Mouse (Mus musculus): ENCODE results near the gene Rpl19. TPM values are rescaled to one million over a fixed set of nuclear protein-coding genes. Genes with fewer than 3 reads are reported as not detected.

Gene Rpl19
- total and polyA plus RNA-seq, 2 experiments from 2014 or later: 462 to 673 TPM

DNA sequence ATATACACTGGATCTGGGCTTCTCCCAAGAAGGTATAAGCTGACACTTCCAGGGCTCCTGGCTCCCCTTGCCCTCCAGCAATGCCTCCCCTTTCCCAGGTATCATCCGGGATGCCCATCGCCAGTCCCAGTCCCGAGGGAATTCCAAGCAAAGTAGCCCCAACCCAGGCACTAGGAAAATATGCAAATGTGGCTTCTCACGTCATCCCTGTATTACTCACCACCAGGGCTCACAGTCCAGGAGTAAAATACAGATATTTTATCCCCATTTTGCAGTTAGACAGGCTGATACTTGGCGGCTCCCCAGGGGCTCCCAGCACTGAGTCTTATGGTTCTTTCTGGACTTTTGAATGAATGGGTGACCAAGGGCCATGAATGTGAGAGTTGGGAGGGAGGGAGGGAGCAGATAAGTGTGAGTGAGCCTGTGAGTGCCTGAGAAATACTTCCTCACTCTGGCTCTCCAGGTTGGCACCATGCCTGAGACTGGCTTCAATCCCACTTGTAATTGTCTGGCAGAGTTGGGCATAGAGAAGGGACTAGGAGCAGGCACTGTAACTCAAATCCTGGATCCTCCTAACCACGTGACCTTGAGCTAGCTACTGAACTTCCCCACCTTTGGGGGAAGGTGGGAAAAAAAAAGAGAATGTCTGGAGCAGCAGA, 35.5 kb downstream of the Rpl19 start:
- H3K4me2 ChIP-seq (ENCODE audit: low read depth, low read length): no peak overlapping the region
- no peaks in the 10 kb centered on the region for H3K9me3 ChIP-seq (ENCODE audit: low read length)
- WGBS: 51% methylated on average over 6 of the region's 6 CpGs
- no peak for ATAC-seq
- DNase-seq (ENCODE audit: low spot score): peak; percentile 56
- no peak for TF ChIP-seq CTCF (IDR thresholded peaks at IDR 0.05; ENCODE audit: low read depth)
- H3K27ac ChIP-seq: no peak overlapping the region
- H3K27me3 ChIP-seq (ENCODE audit: insufficient read depth, low read length): no peaks in the 10 kb centered on the region
- peaks cover 8% of the 10 kb centered on the region for H3K4me1 ChIP-seq (ENCODE audit: insufficient read depth, low read length)
- no peaks in the 10 kb centered on the region for H3K36me3 ChIP-seq (ENCODE audit: insufficient read depth, low read length)
- H3K4me3 ChIP-seq (ENCODE audit: low read length): no peak overlapping the region
- no peak overlapping the region for H3K9ac ChIP-seq (replicated peaks; ENCODE audit: low read length)

DNA sequence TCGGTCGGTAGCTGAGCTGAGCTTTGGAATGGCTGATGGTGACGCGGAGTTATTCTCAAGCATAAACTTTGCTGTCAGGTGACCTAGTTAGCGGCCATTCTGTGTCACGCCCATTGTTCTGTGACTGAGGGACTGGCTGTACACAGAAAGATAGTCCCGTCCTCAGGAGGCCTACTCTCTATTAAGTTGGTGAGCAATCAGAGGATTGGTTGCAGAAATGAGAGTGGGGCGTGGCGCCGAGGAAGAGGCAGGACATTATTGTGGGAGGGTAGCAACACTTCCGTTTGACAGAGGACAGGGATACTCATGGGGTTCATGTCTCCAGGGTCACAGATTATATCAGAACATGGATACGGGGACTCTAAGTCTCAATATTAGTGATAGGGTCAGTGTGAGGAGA, 39.7 kb downstream of the Rpl19 start:
- no peak overlapping the region for H3K4me3 ChIP-seq (ENCODE audit: low read length)
- DNase-seq (ENCODE audit: low spot score): no peak
- no peaks in the 10 kb centered on the region for H3K27me3 ChIP-seq (ENCODE audit: insufficient read depth, low read length)
- H3K9me3 ChIP-seq (ENCODE audit: low read length): no peaks in the 10 kb centered on the region
- H3K27ac ChIP-seq: no peak overlapping the region
- TF ChIP-seq CTCF (IDR thresholded peaks at IDR 0.05; ENCODE audit: low read depth): no peak
- no peaks in the 10 kb centered on the region for H3K4me1 ChIP-seq (ENCODE audit: insufficient read depth, low read length)
- H3K9ac ChIP-seq (replicated peaks; ENCODE audit: low read length): no peak overlapping the region
- no peaks in the 10 kb centered on the region for H3K36me3 ChIP-seq (ENCODE audit: insufficient read depth, low read length)
- 93% methylated on average over 12 of the region's 12 CpGs for whole genome bisulfite sequencing
- ATAC-seq: no peak
- H3K4me2 ChIP-seq (ENCODE audit: low read depth, low read length): no peak overlapping the region

DNA sequence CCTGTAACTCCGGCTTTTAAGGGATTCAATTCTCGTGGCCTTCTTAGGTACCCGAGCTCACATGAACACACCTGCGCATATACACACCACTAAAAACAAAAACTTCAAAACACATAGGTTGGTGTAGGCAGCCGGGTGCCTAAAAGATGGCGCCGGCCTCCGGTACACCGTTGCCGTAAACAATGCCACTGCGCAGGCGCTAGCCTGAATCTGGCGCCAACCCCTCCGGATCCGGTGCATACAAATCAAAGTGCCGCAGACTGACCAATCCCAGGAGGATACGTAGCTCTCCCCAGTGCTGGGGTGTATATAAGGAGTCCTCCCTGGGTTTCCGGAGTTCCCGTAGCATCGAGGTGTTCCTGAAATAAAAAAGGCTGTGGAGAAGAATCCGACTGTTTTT, 40.7 kb downstream of the Rpl19 start:
- Histone ChIP-seq H3K9ac (replicated peaks; ENCODE audit: low read length) (no peak overlapping the region), H3K4me2 (ENCODE audit: low read depth, low read length) (no peak overlapping the region), H3K27me3 (ENCODE audit: insufficient read depth, low read length) (no peaks in the 10 kb centered on the region), H3K9me3 (ENCODE audit: low read length) (no peaks in the 10 kb centered on the region), H3K4me1 (ENCODE audit: insufficient read depth, low read length) (no peaks in the 10 kb centered on the region), H3K27ac (no peak overlapping the region), H3K4me3 (ENCODE audit: low read length) (no peak overlapping the region), H3K36me3 (ENCODE audit: insufficient read depth, low read length) (no peaks in the 10 kb centered on the region)
- no peak for ATAC-seq
- TF ChIP-seq CTCF (IDR thresholded peaks at IDR 0.05; ENCODE audit: low read depth): no peak
- 95% methylated on average over 21 of the region's 21 CpGs for WGBS
- DNase-seq (ENCODE audit: low spot score): no peak

DNA sequence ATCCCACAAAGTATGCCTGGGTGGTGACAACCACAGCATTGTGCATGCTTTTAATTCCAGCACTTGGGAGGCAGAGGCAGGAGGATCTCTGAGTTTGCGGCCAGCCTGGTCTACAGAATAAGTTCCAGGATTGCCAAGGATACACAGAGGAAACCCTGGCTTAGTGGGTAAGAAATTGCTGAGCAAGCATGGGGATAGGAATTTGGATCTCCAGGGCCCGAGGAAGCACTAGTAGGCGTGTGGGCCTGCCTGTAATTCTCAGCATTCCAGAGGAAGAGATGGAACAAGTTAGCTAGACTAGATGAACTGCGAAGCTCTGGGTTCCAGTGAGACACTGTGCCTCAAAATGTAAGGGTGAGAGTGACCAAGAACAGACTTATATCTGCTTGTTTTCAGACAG, 46.9 kb downstream of the Rpl19 start:
- Histone ChIP-seq H3K27ac (no peak overlapping the region), H3K27me3 (ENCODE audit: insufficient read depth, low read length) (no peaks in the 10 kb centered on the region), H3K4me2 (ENCODE audit: low read depth, low read length) (no peak overlapping the region), H3K36me3 (ENCODE audit: insufficient read depth, low read length) (no peaks in the 10 kb centered on the region), H3K4me3 (ENCODE audit: low read length) (no peak overlapping the region), H3K9ac (replicated peaks; ENCODE audit: low read length) (no peak overlapping the region), H3K9me3 (ENCODE audit: low read length) (no peaks in the 10 kb centered on the region), H3K4me1 (ENCODE audit: insufficient read depth, low read length) (no peaks in the 10 kb centered on the region)
- DNase-seq (ENCODE audit: low spot score) (no peak), ATAC-seq (no peak)
- no peak for TF ChIP-seq CTCF (IDR thresholded peaks at IDR 0.05; ENCODE audit: low read depth)
- WGBS: 94% methylated on average over 4 of the region's 4 CpGs

DNA sequence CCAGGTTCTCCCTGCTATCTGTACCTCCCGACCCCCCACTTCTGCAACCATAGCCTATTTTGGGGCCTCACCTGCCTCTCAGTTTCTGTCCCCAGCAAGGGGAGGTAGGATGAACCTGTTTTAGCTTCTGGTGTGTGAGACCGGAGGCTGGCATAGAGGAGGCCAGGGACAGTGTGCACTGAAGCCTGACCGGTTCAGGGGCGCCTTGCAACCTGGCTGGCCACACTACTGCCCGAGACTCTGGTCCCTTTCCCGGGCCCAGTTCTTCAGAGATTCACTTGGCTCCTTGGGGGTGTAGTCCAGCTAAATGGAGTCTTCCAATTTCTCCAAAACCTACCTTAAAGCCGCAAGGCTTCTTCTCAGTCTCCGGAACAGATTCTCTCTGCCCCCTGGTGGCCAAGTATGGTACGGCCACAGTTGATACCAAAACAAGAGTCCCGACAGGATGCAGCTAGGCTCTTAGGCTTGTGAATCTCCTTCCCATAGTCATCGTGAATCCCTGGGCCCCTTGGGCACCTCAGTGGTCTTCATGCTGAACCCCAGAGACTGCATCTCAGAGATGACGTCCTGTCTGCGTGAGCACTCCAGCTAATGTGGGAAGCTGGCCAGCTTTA, 48.8 kb downstream of the Rpl19 start:
- peak; percentile 93 for DNase-seq (ENCODE audit: low spot score)
- peak; percentile 93 for TF ChIP-seq CTCF (IDR thresholded peaks at IDR 0.05; ENCODE audit: low read depth)
- 18% methylated on average over 13 of the region's 13 CpGs for WGBS
- peak overlapping the region; percentile 21; the same call in 1 of the 2 replicates for H3K9ac ChIP-seq (replicated peaks; ENCODE audit: low read length)
- no peaks in the 10 kb centered on the region for H3K9me3 ChIP-seq (ENCODE audit: low read length)
- H3K27me3 ChIP-seq (ENCODE audit: insufficient read depth, low read length): no peaks in the 10 kb centered on the region
- no peak overlapping the region for H3K27ac ChIP-seq
- ATAC-seq: peak; percentile 80
- H3K36me3 ChIP-seq (ENCODE audit: insufficient read depth, low read length): no peaks in the 10 kb centered on the region
- H3K4me3 ChIP-seq (ENCODE audit: low read length): no peak overlapping the region
- no peak overlapping the region for H3K4me2 ChIP-seq (ENCODE audit: low read depth, low read length)
- H3K4me1 ChIP-seq (ENCODE audit: insufficient read depth, low read length): no peaks in the 10 kb centered on the region

DNA sequence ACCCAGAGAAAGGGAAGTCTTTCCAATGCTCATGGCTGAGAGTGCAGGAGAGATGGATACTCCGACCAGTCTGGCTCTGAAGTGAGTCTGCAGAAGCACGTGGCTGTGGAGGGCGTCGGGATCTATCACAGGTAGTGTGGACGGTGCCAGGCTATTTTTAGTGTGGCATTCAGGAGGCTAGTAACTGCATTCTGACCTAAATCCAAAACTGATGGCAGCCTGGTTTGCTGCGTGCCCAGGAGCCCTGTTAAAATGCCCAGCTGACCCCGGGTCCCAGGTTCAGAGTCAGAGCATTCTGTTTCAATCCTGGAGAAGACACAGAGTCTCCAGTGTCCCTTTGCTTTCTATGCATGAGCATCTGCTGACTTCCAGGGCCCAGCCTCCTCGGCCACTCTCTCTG, 50.6 kb downstream of the Rpl19 start:
- Histone ChIP-seq H3K36me3 (ENCODE audit: insufficient read depth, low read length) (no peaks in the 10 kb centered on the region), H3K4me3 (ENCODE audit: low read length) (no peak overlapping the region), H3K4me2 (ENCODE audit: low read depth, low read length) (no peak overlapping the region), H3K9ac (replicated peaks; ENCODE audit: low read length) (no peak overlapping the region), H3K27ac (no peak overlapping the region), H3K27me3 (ENCODE audit: insufficient read depth, low read length) (no peaks in the 10 kb centered on the region), H3K4me1 (ENCODE audit: insufficient read depth, low read length) (no peaks in the 10 kb centered on the region), H3K9me3 (ENCODE audit: low read length) (no peaks in the 10 kb centered on the region)
- DNase-seq (ENCODE audit: low spot score) (no peak), ATAC-seq (no peak)
- TF ChIP-seq CTCF (IDR thresholded peaks at IDR 0.05; ENCODE audit: low read depth): no peak
- 82% methylated on average over 8 of the region's 8 CpGs for WGBS

Small RNA genes within 50 kb of the gene (microRNA-seq; reads per million reads assigned to microRNA genes)
- gene Gm27597: 0 reads per million in 2 experiments

Other genes with a start within 250 kb of the Rpl19 start
- gene Rpl23, start 244.3 kb upstream of the Rpl19 start, total RNA-seq (2014; rRNA removed): 124 and 141 TPM in 2 replicates
- gene Rpl23, start 244.3 kb upstream of the Rpl19 start, polyA plus RNA-seq (2015; fragmentation: Nextera tagmentation; extraction: Ambion mirVana): 351 and 362 TPM in 2 replicates
- gene Lasp1, start 227.7 kb upstream of the Rpl19 start, total RNA-seq (2014; rRNA removed): 177 and 187 TPM in 2 replicates
- gene Lasp1, start 227.7 kb upstream of the Rpl19 start, polyA plus RNA-seq (2015; fragmentation: Nextera tagmentation; extraction: Ambion mirVana): 121 and 137 TPM in 2 replicates
- 29.4 and 30.0 TPM in 2 replicates for gene B230217C12Rik, start 185.9 kb upstream of the Rpl19 start, total RNA-seq (2014; rRNA removed)
- gene B230217C12Rik, start 185.9 kb upstream of the Rpl19 start, polyA plus RNA-seq (2015; fragmentation: Nextera tagmentation; extraction: Ambion mirVana): 31.6 and 32.3 TPM in 2 replicates
- 0.47 and 1.2 TPM in 2 replicates for gene Fbxo47, start 142.6 kb upstream of the Rpl19 start, total RNA-seq (2014; rRNA removed)
- 0.34 and 0.36 TPM in 2 replicates for gene Fbxo47, start 142.6 kb upstream of the Rpl19 start, polyA plus RNA-seq (2015; fragmentation: Nextera tagmentation; extraction: Ambion mirVana)
- gene Plxdc1, start 40.3 kb upstream of the Rpl19 start, total RNA-seq (2014; rRNA removed): 1.5 and 3.8 TPM in 2 replicates
- 4.2 and 4.6 TPM in 2 replicates for gene Plxdc1, start 40.3 kb upstream of the Rpl19 start, polyA plus RNA-seq (2015; fragmentation: Nextera tagmentation; extraction: Ambion mirVana)
- 2.0 and 2.6 TPM in 2 replicates for gene Arl5c, start 30.5 kb upstream of the Rpl19 start, total RNA-seq (2014; rRNA removed)
- 3.6 and 4.8 TPM in 2 replicates for gene Arl5c, start 30.5 kb upstream of the Rpl19 start, polyA plus RNA-seq (2015; fragmentation: Nextera tagmentation; extraction: Ambion mirVana)
- gene Cacnb1, start 3.7 kb upstream of the Rpl19 start, total RNA-seq (2014; rRNA removed): 83.4 and 84.4 TPM in 2 replicates
- gene Cacnb1, start 3.7 kb upstream of the Rpl19 start, polyA plus RNA-seq (2015; fragmentation: Nextera tagmentation; extraction: Ambion mirVana): 43.1 and 51.0 TPM in 2 replicates
- gene Stac2, start 26.8 kb downstream of the Rpl19 start, total RNA-seq (2014; rRNA removed): 4.4 and 6.9 TPM in 2 replicates
- 5.8 and 6.1 TPM in 2 replicates for gene Stac2, start 26.8 kb downstream of the Rpl19 start, polyA plus RNA-seq (2015; fragmentation: Nextera tagmentation; extraction: Ambion mirVana)
- gene Fbxl20, start 123.7 kb downstream of the Rpl19 start, total RNA-seq (2014; rRNA removed): 15.7 and 20.9 TPM in 2 replicates
- 11.9 and 13.0 TPM in 2 replicates for gene Fbxl20, start 123.7 kb downstream of the Rpl19 start, polyA plus RNA-seq (2015; fragmentation: Nextera tagmentation; extraction: Ambion mirVana)
- 32.7 and 39.5 TPM in 2 replicates for gene Med1, start 166.6 kb downstream of the Rpl19 start, total RNA-seq (2014; rRNA removed)
- 48.9 and 49.0 TPM in 2 replicates for gene Med1, start 166.6 kb downstream of the Rpl19 start, polyA plus RNA-seq (2015; fragmentation: Nextera tagmentation; extraction: Ambion mirVana)
- 27.4 and 28.5 TPM in 2 replicates for gene Cdk12, start 176.3 kb downstream of the Rpl19 start, total RNA-seq (2014; rRNA removed)
- gene Cdk12, start 176.3 kb downstream of the Rpl19 start, polyA plus RNA-seq (2015; fragmentation: Nextera tagmentation; extraction: Ambion mirVana): 5.8 and 6.6 TPM in 2 replicates

All from hindbrain, postnatal 0 days (tissue).